Mouse (Mus musculus) ES-E14 (cell line): ENCODE results near the gene Rnf149. TPM values are rescaled to one million over a fixed set of nuclear protein-coding genes. Genes with fewer than 3 reads are reported as not detected.

Experiments used
- DNase-seq: peaks from one replicate; pipeline ENCODE4 v3.0.0-alpha.2; 2013; ENCODE audit warnings: low read depth, low spot score
- H3K27ac ChIP-seq: 2 replicates; pipeline ENCODE4 v1.5.1; 2012; ENCODE audit warnings: low read depth, mild to moderate bottlenecking, low read length, moderate library complexity, mixed read lengths; ENCODE audit not compliant: poor library complexity, insufficient read depth, severe bottlenecking
- H3K36me3 ChIP-seq: 2 replicates; pipeline ENCODE4 v1.6.1; 2012; ENCODE audit warnings: mild to moderate bottlenecking, low read length, moderate library complexity, mixed read lengths; ENCODE audit not compliant: control insufficient read depth, poor library complexity, insufficient read depth, severe bottlenecking
- H3K4me1 ChIP-seq, 2 experiments: fragments of 150-350 bp in 1 of 2; sonication (generic) in 1 of 2; 2 replicates each; pipeline ENCODE4 v1.6.1; 2012; ENCODE audit warnings: low read length in 2 of 2, mild to moderate bottlenecking in 1 of 2, mixed read lengths in 1 of 2; ENCODE audit not compliant: control insufficient read depth in 2 of 2, insufficient read depth in 2 of 2, poor library complexity in 1 of 2
- H3K4me3 ChIP-seq, 2 experiments: fragments of 150-350 bp in 1 of 2; sonication (generic) in 1 of 2; 2 replicates each; pipeline ENCODE4 v1.5.1; 2012; ENCODE audit warnings: low read length in 2 of 2, low read depth in 1 of 2, mild to moderate bottlenecking in 1 of 2, mixed read lengths in 1 of 2; ENCODE audit not compliant: insufficient read depth in 1 of 2, poor library complexity in 1 of 2, severe bottlenecking in 1 of 2
- H3K9ac ChIP-seq: 2 replicates; pipeline ENCODE4 v1.6.1; 2012; ENCODE audit warnings: low read depth, mild to moderate bottlenecking, low read length, mixed read lengths; ENCODE audit not compliant: poor library complexity, insufficient read depth, severe bottlenecking
- H3K9me3 ChIP-seq: fragments of 150-350 bp; sonication (generic); 2 replicates; pipeline ENCODE4 v1.6.1; 2012; ENCODE audit warnings: low read depth, mild to moderate bottlenecking, low read length; ENCODE audit not compliant: control insufficient read depth, insufficient read depth
- CHD2 ChIP-seq: IDR thresholded peaks from 2 replicates; pipeline ENCODE4 v1.6.1; 2014; ENCODE audit warnings: mild to moderate bottlenecking, low read depth, low read length, inconsistent platforms
- HCFC1 ChIP-seq: IDR thresholded peaks from 2 replicates; pipeline ENCODE4 v1.6.1; 2012; ENCODE audit warnings: low read length, inconsistent platforms, borderline replicate concordance; ENCODE audit not compliant: insufficient read depth
- MAFK ChIP-seq: IDR thresholded peaks from 2 replicates; pipeline ENCODE4 v1.6.1; 2014; ENCODE audit warnings: mild to moderate bottlenecking, low read depth, low read length, inconsistent platforms; ENCODE audit not compliant: insufficient read depth
- ZC3H11A ChIP-seq: IDR thresholded peaks from 2 replicates; pipeline ENCODE4 v1.6.1; 2012; ENCODE audit warnings: low read depth, mild to moderate bottlenecking, inconsistent platforms, low read length, borderline replicate concordance
- ZNF384 ChIP-seq: IDR thresholded peaks from 2 replicates; pipeline ENCODE4 v1.6.1; 2012; ENCODE audit warnings: low read depth, low read length, inconsistent platforms
- in situ Hi-C, 2 experiments: fragments of 600-800 bp; cut with MboI; formaldehyde crosslinking; loops; one replicate each; pipeline ENCODE4 v1.15.1; 2025; ENCODE audit warnings: low sequenced_read_pairs in 2 of 2, inconsistent platforms in 1 of 2; ENCODE audit not compliant: unreplicated experiment in 2 of 2
- total RNA-seq: library from RNA; depleted of rRNA; stranded (reverse); fragments of 300-350 nt; gene quantifications from 2 replicates; pipeline ENCODE4 v1.2.3, GENCODE M21; 2012

The Rnf149 gene
- total RNA-seq, 1 experiment, result 61.7 TPM

DNA sequence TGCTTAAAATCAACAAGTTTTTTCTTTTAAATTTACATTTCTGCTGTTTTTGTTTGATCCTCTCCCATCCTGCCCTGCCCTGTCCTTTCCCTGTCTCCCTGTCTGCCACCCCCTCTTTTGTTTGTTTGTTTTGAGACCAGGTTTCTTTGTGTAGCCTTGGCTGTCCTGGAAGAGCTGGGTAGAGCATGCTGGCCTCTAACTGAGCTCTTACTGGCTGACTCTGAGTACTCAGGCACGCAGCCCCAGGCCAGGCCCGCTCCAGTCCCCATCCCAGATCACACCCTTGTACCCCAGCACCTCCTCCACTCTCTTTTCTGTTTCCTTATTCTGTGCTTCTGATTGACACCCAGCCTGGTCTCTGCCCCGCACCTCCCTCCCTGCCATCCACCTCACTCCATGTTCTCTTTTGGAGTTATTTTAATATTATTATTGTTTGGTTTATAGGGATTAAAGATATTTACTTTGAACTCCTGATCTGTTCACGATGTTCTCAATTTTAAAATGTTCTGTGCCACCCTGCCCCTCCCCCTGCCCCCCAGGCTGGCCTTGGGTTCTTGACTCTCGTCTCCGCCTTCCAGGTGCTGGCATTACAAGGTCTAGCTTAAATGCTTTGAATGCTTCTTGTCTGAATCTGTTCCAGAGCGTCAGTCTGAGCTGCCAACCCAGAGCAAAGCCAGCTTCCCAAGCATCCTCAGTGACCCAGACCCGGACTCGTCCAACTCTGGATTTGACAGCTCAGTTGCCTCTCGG, 39.4 kb downstream of the Rnf149 start:
- TF ChIP-seq HCFC1 (no peak), ZC3H11A (no peak), CHD2 (no peak), ZNF384 (no peak), MAFK (no peak)
- H3K4me3 ChIP-seq, result no peak overlapping the region
- no peak overlapping the region for H3K27ac ChIP-seq
- in situ Hi-C loops, result no loop called here
- H3K9ac ChIP-seq, result no peak overlapping the region
- peaks cover 24% of the 10 kb centered on the region for H3K36me3 ChIP-seq
- H3K9me3 ChIP-seq, result no peaks in the 10 kb centered on the region
- no peak for DNase-seq
- H3K4me1 ChIP-seq, result peaks cover 4 to 14% of the 10 kb centered on the region in 2 experiments; a peak in 3 of 4 replicates

- no peak overlapping the region for H3K27ac ChIP-seq
- DNase-seq, result no peak
- TF ChIP-seq CHD2 (no peak), MAFK (no peak), ZNF384 (no peak), ZC3H11A (no peak), HCFC1 (no peak)
- H3K4me3 ChIP-seq, result peak overlapping the region; percentile 97 to 99
- H3K9ac ChIP-seq, result peak overlapping the region; percentile 59; the same call in 1 of the 2 replicates
- in situ Hi-C loops, result no loop called here
- H3K9me3 ChIP-seq, result no peaks in the 10 kb centered on the region
- peaks cover 4 to 16% of the 10 kb centered on the region in 2 experiments; a peak in 3 of 4 replicates for H3K4me1 ChIP-seq
- peaks cover 20% of the 10 kb centered on the region for H3K36me3 ChIP-seq
Measured at GRCm38 (mm10) chr1:39536701-39537100, 40.5 kb downstream of the Rnf149 start.

GRCm38 (mm10) chr1:39535515-39536311, 41.5 kb downstream of the Rnf149 start:
- peaks cover 4 to 16% of the 10 kb centered on the region in 2 experiments; a peak in 3 of 4 replicates for H3K4me1 ChIP-seq
- peak overlapping the region; percentile 45 for H3K27ac ChIP-seq
- H3K36me3 ChIP-seq, result peaks cover 18% of the 10 kb centered on the region
- TF ChIP-seq CHD2 (no peak), ZC3H11A (no peak), HCFC1 (peak; percentile 66; the same call in 1 of the 2 replicates), MAFK (no peak)
- DNase-seq, result peak; percentile 97
- H3K4me3 ChIP-seq, result peak overlapping the region; percentile 97 to 99
- H3K9ac ChIP-seq, result peak overlapping the region; percentile 95
- H3K9me3 ChIP-seq, result no peaks in the 10 kb centered on the region
- in situ Hi-C loops, result no loop called here

DNA sequence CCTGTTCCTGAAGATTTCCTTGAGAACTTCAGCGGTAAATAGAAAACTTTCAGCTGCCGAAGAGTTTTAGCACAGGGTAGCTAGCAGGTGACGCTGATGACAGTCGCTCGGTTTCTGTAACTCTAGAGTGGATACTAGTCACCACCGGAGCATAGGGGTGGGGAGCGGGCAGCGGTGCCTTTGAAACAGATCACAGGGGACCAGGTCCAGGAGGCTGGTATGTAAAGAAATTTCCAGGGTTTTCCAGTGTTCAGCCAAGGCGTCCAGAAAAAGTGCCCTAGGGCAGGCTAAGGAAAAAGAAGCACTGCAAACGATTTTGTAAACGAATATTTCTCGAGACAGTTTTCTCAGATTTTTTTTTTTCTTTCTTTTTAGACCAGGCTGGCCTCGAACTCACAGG, 42.4 kb downstream of the Rnf149 start, which contains the start of gene Cnot11:
Gene Cnot11 (plus strand): TSS at position 162 of the 400 bp plus-strand sequence.
- in situ Hi-C loops, result no loop called here

More for the DNA sequence above, 42.4 kb downstream of the Rnf149 start, which contains the start of gene Cnot11:
- Histone ChIP-seq H3K36me3 (peaks cover 11% of the 10 kb centered on the region), H3K4me1 (peaks cover 4 to 16% of the 10 kb centered on the region in 2 experiments; a peak in 3 of 4 replicates), H3K9ac (peak within 1 kb of the TSS; percentile 95), H3K4me3 (peak within 1 kb of the TSS; percentile 97 to 99), H3K9me3 (no peaks in the 10 kb centered on the region), H3K27ac (peak within 1 kb of the TSS; percentile 45)
- TF ChIP-seq HCFC1, result no peak
- TF ChIP-seq ZC3H11A, result no peak
- no peak for TF ChIP-seq ZNF384
- no peak for TF ChIP-seq CHD2
- no peak for TF ChIP-seq MAFK
- DNase-seq, result no peak
